In genomic region chr16:93683508-93684236, GRCm38 (mm10) we compare ENCODE assay signal across 9 mouse cellular contexts. TPM values are rescaled to one million over a fixed set of nuclear protein-coding genes. Genes with fewer than 3 reads are reported as not detected.
DNase-seq lines count a peak whose midpoint lies in the region; ATAC-seq and TF ChIP-seq lines count a peak whose summit lies in the region.
"Had no signal": no experiment of that assay in that cellular context is flagged by ENCODE, and none has a peak within 500 bp of the region (broad histone marks: within the 10 kb centered on the region; RNA-seq: fewer than 3 reads in every experiment).

No protein-coding gene starts in this region.

- no peak overlapping the region for H3K27ac ChIP-seq in kidney, adult 2 months (ENCODE audit: insufficient read depth, low read depth, low read length)
- H3K27ac ChIP-seq in embryonic facial prominence, embryonic 14.5 days (replicated peaks; ENCODE audit: low read depth, low read length) = no peak overlapping the region
- no peak overlapping the region for H3K27ac ChIP-seq in heart, embryonic 11.5 days (ENCODE audit: low read depth, low read length)
- peak overlapping the region; percentile 94 for H3K27ac ChIP-seq in stomach, postnatal 0 days (replicated peaks)

- no peak for TF ChIP-seq POLR2A in kidney, adult 2 months (IDR thresholded peaks at IDR 0.05; ENCODE audit: low read depth, low read length)

- no peaks in the 10 kb centered on the region for H3K36me3 ChIP-seq in kidney, adult 2 months (ENCODE audit: control insufficient read depth, insufficient read depth, low read length)
- no peaks in the 10 kb centered on the region for H3K36me3 ChIP-seq in embryonic facial prominence, embryonic 14.5 days (ENCODE audit: control insufficient read depth, insufficient read depth, low read length)
- no peaks in the 10 kb centered on the region for H3K36me3 ChIP-seq in heart, embryonic 11.5 days (ENCODE audit: control insufficient read depth, insufficient read depth, low read length)
- no peaks in the 10 kb centered on the region for H3K36me3 ChIP-seq in stomach, postnatal 0 days (ENCODE audit: control insufficient read depth, insufficient read depth, low read length)

- no peak for TF ChIP-seq CTCF in kidney, adult 2 months (conservative IDR thresholded peaks at IDR 0.05; ENCODE audit: insufficient read depth, insufficient read length, low read depth, low read length)
- no peak for TF ChIP-seq CTCF in stomach, postnatal 0 days (IDR thresholded peaks at IDR 0.05; ENCODE audit: low read depth)

- H3K4me2 ChIP-seq in embryonic facial prominence, embryonic 14.5 days (ENCODE audit: low read depth, low read length) = peak overlapping the region; percentile 77
- H3K4me2 ChIP-seq in heart, embryonic 11.5 days = peak overlapping the region; percentile 85
- H3K4me2 ChIP-seq in stomach, postnatal 0 days (replicated peaks; ENCODE audit: low read depth) = peak overlapping the region; percentile 90

- H3K9me3 ChIP-seq in embryonic facial prominence, embryonic 14.5 days (ENCODE audit: control insufficient read depth, low read length) = no peaks in the 10 kb centered on the region
- H3K9me3 ChIP-seq in heart, embryonic 11.5 days (replicated peaks; ENCODE audit: control insufficient read depth, low read length) = no peaks in the 10 kb centered on the region
- H3K9me3 ChIP-seq in stomach, postnatal 0 days (ENCODE audit: control insufficient read depth, low read length) = no peaks in the 10 kb centered on the region

- peak overlapping the region; percentile 75 for H3K4me3 ChIP-seq in kidney, adult 2 months (ENCODE audit: insufficient read depth, low read depth, low read length)
- H3K4me3 ChIP-seq in embryonic facial prominence, embryonic 14.5 days (ENCODE audit: low read depth, low read length) = peak overlapping the region; percentile 49
- peak overlapping the region; percentile 51 for H3K4me3 ChIP-seq in heart, embryonic 11.5 days (ENCODE audit: low read depth, low read length)
- peak overlapping the region; percentile 66 for H3K4me3 ChIP-seq in stomach, postnatal 0 days (ENCODE audit: low read depth, low read length)

- TF ChIP-seq EP300 in stomach, postnatal 0 days (optimal IDR thresholded peaks at IDR 0.05) = no peak

- H3K4me1 ChIP-seq in kidney, adult 2 months (ENCODE audit: control insufficient read depth, insufficient read depth, low read length) = no peaks in the 10 kb centered on the region; the same call in 1 of the 2 replicates
- peaks cover 11% of the 10 kb centered on the region for H3K4me1 ChIP-seq in embryonic facial prominence, embryonic 14.5 days (ENCODE audit: control insufficient read depth, insufficient read depth, low read length)
- H3K4me1 ChIP-seq in heart, embryonic 11.5 days (ENCODE audit: control insufficient read depth, insufficient read depth, low read length) = peaks cover 8% of the 10 kb centered on the region
- no peaks in the 10 kb centered on the region for H3K4me1 ChIP-seq in stomach, postnatal 0 days (replicated peaks; ENCODE audit: control insufficient read depth, insufficient read depth)

- no peaks in the 10 kb centered on the region for H3K27me3 ChIP-seq in kidney, adult 2 months (replicated peaks; ENCODE audit: control insufficient read depth, insufficient read depth, low read length)
- peaks cover 39% of the 10 kb centered on the region for H3K27me3 ChIP-seq in embryonic facial prominence, embryonic 14.5 days (replicated peaks; ENCODE audit: control insufficient read depth, insufficient read depth, low read length)
- H3K27me3 ChIP-seq in heart, embryonic 11.5 days (ENCODE audit: control insufficient read depth, insufficient read depth, low read length) = peaks cover 52% of the 10 kb centered on the region
- no peaks in the 10 kb centered on the region for H3K27me3 ChIP-seq in stomach, postnatal 0 days (ENCODE audit: control insufficient read depth, insufficient read depth, low read length)

- DNase-seq in kidney, adult 2 months = peak; percentile 9
- DNase-seq in kidney, postnatal 25 days = no peak
- DNase-seq in MN1 (ENCODE audit: low spot score) = peak; percentile 44
- peak; percentile 34 for DNase-seq in embryonic facial prominence, embryonic 14.5 days (ENCODE audit: low spot score)
- peak; percentile 25 for DNase-seq in kidney, postnatal 14 days
- peak; percentile 39 for DNase-seq in stomach, postnatal 0 days (ENCODE audit: low spot score)

- peak overlapping the region; percentile 57 for H3K9ac ChIP-seq in embryonic facial prominence, embryonic 14.5 days (ENCODE audit: low read depth, low read length)
- peak overlapping the region; percentile 54; the same call in 1 of the 2 replicates for H3K9ac ChIP-seq in heart, embryonic 11.5 days (ENCODE audit: low read depth, low read length)
- H3K9ac ChIP-seq in stomach, postnatal 0 days (ENCODE audit: low read length) = peak overlapping the region; percentile 87

- ATAC-seq in embryonic facial prominence, embryonic 14.5 days (ENCODE audit: low read depth) = 0 out of 2 replicates have a peak, but pooled peaks have one; percentile 10
- ATAC-seq in heart, embryonic 11.5 days (replicated peaks; ENCODE audit: insufficient number of reproducible peaks, low FRiP score, low TSS enrichment) = no peak
- peak; percentile 31; the same call in 1 of the 2 replicates for ATAC-seq in megakaryocyte, adult 5-6 weeks (ENCODE audit: poor library complexity, severe bottlenecking)
- ATAC-seq in stomach, postnatal 0 days (ENCODE audit: low FRiP score, low TSS enrichment) = no peak

- WGBS in kidney, adult 2 months = 5% methylated on average over 53 of the region's 53 CpGs
- 1% methylated on average over 29 of the region's 53 CpGs for WGBS in embryonic facial prominence, embryonic 14.5 days
- under 1% methylated on average over 53 of the region's 53 CpGs for WGBS in heart, embryonic 11.5 days (ENCODE audit: insufficient replicate concordance)
- 1% methylated on average over 53 of the region's 53 CpGs for WGBS in stomach, postnatal 0 days

RNA-seq across cellular contexts. Expression of gene Cbr3, which starts 0.7 kb away (rescaled TPM):
- 4.9 and 5.0 TPM in 2 replicates for polyA plus RNA-seq in kidney, adult 2 months (2012; rRNA removed)
- 11.7 and 15.9 TPM in 2 replicates for polyA plus RNA-seq in embryonic facial prominence, embryonic 14.5 days (2014; fragmentation: Nextera tagmentation; extraction: Ambion mirVana)
- polyA plus RNA-seq in heart, embryonic 11.5 days (2014; fragmentation: Nextera tagmentation; extraction: Ambion mirVana) = 0.25 and 0.36 TPM in 2 replicates
- total RNA-seq in megakaryocyte, adult 5-6 weeks (2015) = 0.83 and 1.8 TPM in 2 replicates
- 0.73 and 1.3 TPM in 2 replicates for total RNA-seq in megakaryocyte, adult 5-6 weeks (2017)
- 208 and 229 TPM in 2 replicates for polyA plus RNA-seq in stomach, postnatal 0 days (2015; fragmentation: Nextera tagmentation; extraction: Ambion mirVana)

RNA-seq across cellular contexts. Expression of gene Dop1b, which starts 28.0 kb away (rescaled TPM):
- 23.8 and 28.2 TPM in 2 replicates for polyA plus RNA-seq in kidney, adult 2 months (2012; rRNA removed)
- polyA plus RNA-seq in embryonic facial prominence, embryonic 14.5 days (2014; fragmentation: Nextera tagmentation; extraction: Ambion mirVana) = 13.4 and 14.0 TPM in 2 replicates
- polyA plus RNA-seq in heart, embryonic 11.5 days (2014; fragmentation: Nextera tagmentation; extraction: Ambion mirVana) = 5.6 and 6.3 TPM in 2 replicates
- 20.3 and 38.8 TPM in 2 replicates for total RNA-seq in megakaryocyte, adult 5-6 weeks (2015)
- 10.5 and 15.2 TPM in 2 replicates for total RNA-seq in megakaryocyte, adult 5-6 weeks (2017)
- 20.1 and 20.9 TPM in 2 replicates for polyA plus RNA-seq in stomach, postnatal 0 days (2015; fragmentation: Nextera tagmentation; extraction: Ambion mirVana)

RNA-seq across cellular contexts. Expression of gene Gm5678, which starts 55.8 kb away (rescaled TPM):
- not detected in 2 replicates for polyA plus RNA-seq in kidney, adult 2 months (2012; rRNA removed)
- polyA plus RNA-seq in embryonic facial prominence, embryonic 14.5 days (2014; fragmentation: Nextera tagmentation; extraction: Ambion mirVana) = not detected in 2 replicates
- polyA plus RNA-seq in heart, embryonic 11.5 days (2014; fragmentation: Nextera tagmentation; extraction: Ambion mirVana) = not detected in 2 replicates
- not detected in 2 replicates for total RNA-seq in megakaryocyte, adult 5-6 weeks (2015)
- not detected in 2 replicates for total RNA-seq in megakaryocyte, adult 5-6 weeks (2017)
- polyA plus RNA-seq in stomach, postnatal 0 days (2015; fragmentation: Nextera tagmentation; extraction: Ambion mirVana) = 7.7 and 8.0 TPM in 2 replicates
- polyA plus RNA-seq: large intestine, adult 2 months had no signal

Comparison
In these comparisons a context has a peak if more than half of its experiments do, and no peak if none do; other contexts are left out.
1. DNase-seq: peak in kidney, adult 2 months (single experiment), MN1 (single experiment), embryonic facial prominence, embryonic 14.5 days (single experiment), kidney, postnatal 14 days (single experiment) and stomach, postnatal 0 days (single experiment); none in kidney, postnatal 25 days (0 of 2).
2. ATAC-seq: peak in embryonic facial prominence, embryonic 14.5 days (single experiment) and megakaryocyte, adult 5-6 weeks (single experiment); none in heart, embryonic 11.5 days (single experiment) and stomach, postnatal 0 days (single experiment).
3. RNA of gene Cbr3, which starts 0.7 kb away (polyA plus RNA-seq): 208 to 229 TPM in stomach, postnatal 0 days; 11.7 to 15.9 TPM in embryonic facial prominence, embryonic 14.5 days, 4.9 to 5.0 TPM in kidney, adult 2 months and 0.25 to 0.36 TPM in heart, embryonic 11.5 days; every median in the first group is over 10 times any median in the second.
4. Peak in every context shown above with its lines, with median percentiles within 50 percentile points of each other: H3K4me3 ChIP-seq, H3K4me2 ChIP-seq and H3K9ac ChIP-seq.